Mouse (Mus musculus) cerebral cortex, adult 2 months (tissue): ENCODE results near the gene Atp6v1c2.

Experiments
- WGBS: fragments of 180-500 bp; shearing (Covaris S2); methylation state at CpG from one replicate; pipeline ENCODE4 v1.1.7; 2018; 5-methylcytosine and 5-hydroxymethylcytosine counted together

The Atp6v1c2 gene

DNA sequence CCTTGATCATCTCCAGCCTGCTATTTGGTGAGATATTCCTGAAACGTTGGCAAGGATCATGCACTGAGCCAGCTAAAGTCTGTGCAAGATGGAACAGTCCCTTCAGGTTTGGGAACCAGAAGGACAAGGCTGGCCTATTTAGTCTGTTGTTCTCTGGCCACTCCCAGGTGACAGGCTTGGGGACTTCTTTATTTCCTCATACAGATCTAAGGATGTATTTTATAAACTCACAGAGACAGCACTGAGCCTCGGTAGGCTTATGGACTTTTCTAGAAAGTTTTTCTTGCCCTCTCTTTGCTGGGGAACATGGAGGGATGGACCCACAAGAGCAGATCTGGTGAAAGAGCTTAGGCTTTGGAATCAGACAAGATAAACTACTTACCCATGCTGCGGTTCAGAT, at the start of gene Atp6v1c2:
Gene Atp6v1c2, minus strand, starts transcription at position 101 of the 400 bp plus-strand sequence.
- WGBS: 82% methylated on average over 3 of the region's 3 CpGs

DNA sequence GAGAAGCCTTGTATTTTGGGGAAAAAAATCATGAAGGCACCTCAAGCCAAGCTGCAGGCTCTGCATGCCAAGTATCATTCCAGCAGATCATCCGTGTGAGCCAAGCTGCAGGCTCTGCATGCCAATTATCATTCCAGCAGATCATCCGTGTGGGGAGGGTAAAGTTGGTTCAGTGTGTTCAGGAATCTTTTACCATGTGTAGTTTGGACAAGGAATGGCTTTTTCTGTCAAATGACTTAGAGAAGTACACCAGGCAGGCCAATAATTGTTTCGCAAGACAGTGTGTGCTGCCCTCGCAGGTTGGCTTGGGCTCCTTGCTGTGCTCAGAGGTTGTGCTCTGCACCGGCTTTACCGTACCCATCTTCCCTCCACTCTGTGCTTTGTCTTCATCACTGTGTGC, 47.4 kb upstream of the Atp6v1c2 start:
- 79% methylated on average over 6 of the region's 6 CpGs for WGBS

DNA sequence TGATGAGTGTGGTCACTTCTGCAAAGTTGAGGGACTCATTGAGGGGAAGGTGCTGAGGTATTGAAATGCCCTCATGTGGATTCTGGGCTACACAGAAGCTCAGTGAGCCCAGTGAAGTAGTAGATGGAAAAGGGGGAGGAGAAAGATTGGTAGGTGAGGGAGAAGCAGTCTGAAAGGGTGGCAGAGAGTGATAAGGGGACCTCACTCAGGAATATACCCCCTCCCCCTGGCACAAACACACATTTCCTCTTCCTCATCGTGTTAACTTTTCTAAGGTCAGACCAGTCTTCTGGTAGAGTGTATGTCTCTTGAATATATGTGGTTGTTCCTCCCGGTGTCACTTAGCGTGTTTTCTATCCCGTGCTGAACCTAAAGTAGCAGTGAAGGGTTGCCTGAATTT, 46.1 kb upstream of the Atp6v1c2 start:
- WGBS: 90% methylated on average over 4 of the region's 4 CpGs

DNA sequence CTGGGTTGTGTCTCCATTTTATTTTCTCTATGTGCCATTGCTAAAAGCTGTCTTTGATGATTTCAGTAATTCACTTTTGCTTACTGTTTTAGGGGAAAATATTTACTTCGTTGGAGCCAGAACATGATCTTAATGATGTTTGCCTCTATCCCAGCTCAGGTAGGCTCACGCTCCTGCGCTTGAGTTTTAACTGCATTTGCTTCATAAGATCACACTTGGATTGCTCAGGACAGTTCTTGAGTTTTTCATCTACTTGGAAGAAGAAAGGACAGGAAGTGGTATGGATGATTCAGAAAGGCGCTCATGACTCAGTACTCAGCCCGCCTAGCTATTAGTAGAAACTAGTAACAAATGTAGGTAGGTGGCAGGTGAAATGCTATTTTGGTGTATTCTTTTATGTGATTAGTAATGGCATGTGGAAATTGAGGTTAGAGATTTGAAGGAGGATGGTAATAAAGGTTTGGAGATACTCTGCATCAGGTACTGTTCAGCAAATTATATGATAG, 44.4 kb upstream of the Atp6v1c2 start:
- WGBS: 80% methylated on average over 5 of the region's 5 CpGs

DNA sequence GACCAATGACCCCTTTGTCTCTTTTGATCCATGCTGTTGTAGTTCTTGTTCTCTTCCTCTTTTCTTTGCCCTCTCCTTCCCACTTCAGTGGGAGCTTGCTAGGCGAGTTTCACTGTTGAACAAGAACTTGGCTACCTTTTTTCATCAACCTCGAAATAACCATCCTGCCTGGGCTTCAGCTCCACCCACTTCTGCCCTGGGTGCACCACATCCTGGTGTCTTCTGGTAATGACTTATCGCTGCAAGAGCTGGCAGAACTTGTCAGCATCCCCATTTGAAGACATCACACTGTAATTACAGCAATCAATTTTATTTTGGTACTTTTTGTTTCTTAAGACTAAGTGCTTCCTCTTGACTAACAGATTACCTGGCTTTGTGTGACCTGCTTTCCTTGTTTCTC, 43.5 kb upstream of the Atp6v1c2 start:
- 77% methylated on average over 3 of the region's 3 CpGs for WGBS

DNA sequence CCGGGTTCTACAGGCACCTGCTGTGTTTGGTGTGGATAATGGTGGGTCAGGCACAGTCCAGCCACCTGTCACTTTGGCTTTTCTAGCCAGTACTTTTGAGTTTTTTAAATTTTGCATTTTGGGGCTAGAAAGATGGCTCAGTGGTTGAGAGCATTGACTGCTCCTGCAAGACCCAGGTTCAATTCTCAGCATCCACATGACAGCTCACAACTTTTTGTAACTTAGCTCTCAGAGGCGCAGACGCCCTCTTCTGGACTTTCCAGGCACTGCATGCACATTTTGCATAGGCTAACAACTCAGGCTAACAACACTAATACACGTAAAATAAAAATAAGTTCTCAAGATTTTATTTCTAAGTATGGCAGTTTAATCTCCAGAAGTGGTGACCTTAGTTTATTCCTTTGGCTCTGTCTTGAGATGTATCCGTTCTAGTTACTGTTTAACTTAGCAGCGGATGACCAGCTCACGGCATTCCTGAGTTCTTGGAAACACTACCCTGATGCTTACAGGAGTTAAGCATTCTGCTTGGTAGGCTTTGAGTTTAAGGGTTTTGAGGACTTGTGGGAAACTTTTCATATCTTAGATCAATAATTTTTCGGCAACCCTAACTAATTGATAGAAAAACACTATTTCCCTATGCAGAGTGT, 42.6 kb upstream of the Atp6v1c2 start:
- WGBS: 93% methylated on average over 8 of the region's 8 CpGs

DNA sequence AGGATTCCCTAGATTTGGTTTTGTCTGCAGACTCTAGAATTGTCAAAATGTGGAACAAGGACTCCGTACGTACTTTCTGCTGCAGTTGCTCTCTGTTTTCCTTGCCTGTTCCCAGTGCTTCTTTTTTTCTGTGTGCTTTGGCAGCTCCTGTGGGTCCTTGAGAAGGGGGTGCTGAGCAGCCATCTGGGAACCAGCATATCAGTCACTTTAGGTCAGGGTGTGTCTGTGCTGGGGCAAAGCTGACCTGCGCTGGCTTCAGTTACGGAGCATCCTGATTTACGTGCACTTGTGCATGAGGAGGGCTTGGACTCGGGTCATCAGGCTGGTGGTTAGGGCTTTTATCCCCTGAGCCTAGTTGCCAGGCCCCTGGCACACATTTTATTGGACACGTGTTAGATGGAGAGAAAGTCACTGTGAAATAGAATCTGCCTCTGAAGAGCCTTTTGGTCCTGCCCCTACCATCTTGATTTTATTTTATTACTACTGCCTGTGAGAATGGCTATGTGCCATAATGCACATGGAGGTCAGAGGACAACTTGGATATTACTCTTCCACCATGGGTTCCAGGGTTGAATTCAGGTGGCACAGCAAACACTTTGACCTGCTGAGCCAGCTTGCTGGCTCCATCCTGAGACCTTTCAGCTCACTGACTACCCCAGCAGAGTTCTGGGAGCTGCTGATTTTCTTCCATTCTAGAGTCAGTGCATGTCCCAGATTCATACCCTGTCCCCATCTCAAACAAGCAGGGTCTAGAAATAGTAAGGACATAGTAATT, 40.6 kb upstream of the Atp6v1c2 start:
- WGBS: 83% methylated on average over 7 of the region's 7 CpGs

DNA sequence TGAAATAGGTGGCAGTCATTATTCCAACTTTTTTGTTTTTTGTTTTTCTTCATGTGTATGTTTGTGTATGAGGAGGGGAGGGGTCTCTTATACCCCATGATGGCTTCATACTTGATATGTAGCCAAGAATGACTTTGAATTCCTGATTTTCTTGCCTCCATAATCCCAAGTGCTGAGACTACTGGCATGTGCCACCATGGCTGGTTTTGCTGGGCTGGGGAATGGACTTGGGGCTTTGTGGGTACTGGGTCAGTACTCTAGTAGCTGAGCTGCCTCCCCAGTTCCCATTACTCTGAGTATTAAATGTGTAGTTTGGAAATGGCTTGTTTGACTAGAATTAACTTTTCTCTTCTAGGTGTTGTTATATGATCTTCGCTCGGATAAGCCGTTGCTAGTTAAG, 40.0 kb upstream of the Atp6v1c2 start:
- WGBS: 87% methylated on average over 3 of the region's 3 CpGs

DNA sequence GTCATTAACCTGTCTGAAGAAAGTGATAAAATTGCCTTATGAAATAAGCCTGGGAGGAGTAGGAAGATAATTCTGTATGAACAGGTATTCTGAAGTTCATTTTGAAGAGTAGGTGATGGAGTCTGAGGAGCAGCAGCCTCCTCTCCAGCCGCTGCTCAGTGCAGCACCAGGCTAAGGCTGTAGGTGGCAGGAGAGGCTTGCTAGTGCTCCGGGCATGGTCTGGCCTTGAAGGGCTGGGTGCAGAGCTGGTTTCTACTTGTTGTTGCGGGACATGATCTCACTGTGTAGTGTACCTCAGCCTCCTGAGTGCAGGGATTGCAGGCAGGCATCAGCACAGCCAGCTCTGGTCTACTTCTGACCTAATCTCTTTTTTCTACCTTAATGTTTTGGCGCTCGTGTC, 37.8 kb upstream of the Atp6v1c2 start:
- 52% methylated on average over 5 of the region's 5 CpGs for WGBS

DNA sequence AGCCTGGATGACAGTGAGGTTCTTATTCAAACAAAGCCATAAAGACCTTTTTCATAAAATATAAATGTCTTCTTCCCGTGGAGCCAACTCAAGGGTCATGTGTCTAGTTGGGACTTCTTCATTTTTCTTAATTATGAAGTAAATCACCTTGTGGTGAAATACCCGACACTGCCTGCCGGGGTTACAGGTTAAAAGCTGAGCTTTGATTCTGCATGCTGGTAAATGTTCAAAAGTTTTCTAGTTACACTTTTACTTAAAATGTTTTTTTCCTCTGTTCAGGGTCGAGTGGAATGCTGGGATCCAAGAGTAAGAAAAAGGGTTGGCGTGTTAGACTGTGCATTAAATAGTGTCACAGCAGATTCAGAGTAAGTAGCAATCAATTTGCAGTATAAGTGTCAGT, 33.2 kb upstream of the Atp6v1c2 start:
- WGBS: 91% methylated on average over 5 of the region's 5 CpGs

DNA sequence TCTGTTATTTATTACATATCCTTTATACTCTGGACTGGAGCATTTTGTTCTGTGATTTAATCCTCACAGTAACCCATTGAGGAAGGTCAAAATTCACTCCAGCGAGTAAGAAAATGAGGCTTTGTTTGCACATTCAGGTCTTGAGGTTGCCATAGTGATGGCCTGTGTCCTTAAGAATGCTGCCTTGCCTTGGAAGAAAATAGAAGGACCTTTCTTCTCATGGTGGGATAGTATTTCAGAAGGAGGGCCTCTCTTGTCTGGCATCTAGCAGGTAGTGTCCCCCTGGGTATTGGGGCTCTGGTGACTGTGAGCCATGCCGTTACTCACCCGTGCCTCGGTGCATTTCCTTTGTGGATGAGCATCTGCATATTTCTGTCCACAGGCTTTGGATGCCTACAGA, 31.5 kb upstream of the Atp6v1c2 start:
- 49% methylated on average over 4 of the region's 4 CpGs for WGBS

DNA sequence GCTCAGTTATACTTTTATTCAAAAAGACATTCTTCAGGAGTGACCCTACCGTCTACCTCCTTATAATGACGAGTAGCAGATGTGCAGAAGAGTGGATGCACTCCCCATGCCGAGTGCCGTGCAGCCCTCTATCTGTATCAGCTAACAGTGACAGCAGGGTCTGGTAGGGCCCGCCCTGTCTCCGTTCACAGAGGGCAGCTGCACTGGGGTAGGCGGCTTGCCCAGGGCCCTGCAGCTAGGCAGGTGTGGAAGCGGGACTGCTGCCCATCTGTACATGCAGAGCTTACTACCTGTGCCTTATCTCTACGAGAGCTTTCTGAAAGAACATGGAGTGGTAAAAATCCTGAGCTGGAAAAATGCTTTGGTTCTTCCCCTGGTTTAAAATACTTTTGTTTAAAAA, 30.9 kb upstream of the Atp6v1c2 start:
- 56% methylated on average over 9 of the region's 9 CpGs for WGBS

DNA sequence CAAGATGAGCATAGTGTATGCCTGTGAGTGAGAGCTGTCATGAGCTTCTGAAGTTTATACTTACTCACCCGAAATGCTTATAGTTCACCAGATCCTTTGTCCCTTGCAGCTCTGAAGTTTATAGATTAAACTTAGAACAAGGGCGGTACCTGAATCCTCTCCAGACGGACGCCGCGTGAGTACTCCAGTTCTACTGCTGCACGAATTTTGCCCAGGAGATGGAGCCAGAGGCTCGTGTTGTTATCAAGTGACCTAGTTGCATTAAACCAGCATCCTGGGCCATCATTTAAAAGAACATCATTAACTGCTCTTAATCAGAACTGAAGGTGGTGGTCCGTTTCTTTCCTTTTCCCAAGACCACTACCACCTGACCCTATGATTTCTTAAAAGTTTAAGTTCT, 29.8 kb upstream of the Atp6v1c2 start:
- WGBS: 66% methylated on average over 9 of the region's 9 CpGs

DNA sequence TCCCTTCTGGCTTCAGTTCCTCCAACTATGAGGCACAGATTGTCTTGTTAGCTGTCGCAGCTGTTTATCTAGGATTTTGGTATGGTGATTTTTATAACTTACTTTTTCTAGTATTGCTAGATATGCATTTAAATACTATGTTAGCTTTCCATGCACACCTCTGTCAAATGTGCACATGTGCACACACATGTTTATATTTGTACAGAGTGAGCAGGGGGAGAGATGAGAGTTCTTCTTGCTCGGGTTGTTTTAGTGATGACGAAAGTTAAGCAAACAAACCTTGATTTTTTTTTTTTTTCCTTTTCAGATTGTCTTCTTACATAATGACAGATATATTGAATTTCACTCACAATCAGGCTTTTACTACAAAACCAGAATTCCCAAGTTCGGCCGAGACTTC, 28.6 kb upstream of the Atp6v1c2 start:
- 90% methylated on average over 5 of the region's 5 CpGs for WGBS

DNA sequence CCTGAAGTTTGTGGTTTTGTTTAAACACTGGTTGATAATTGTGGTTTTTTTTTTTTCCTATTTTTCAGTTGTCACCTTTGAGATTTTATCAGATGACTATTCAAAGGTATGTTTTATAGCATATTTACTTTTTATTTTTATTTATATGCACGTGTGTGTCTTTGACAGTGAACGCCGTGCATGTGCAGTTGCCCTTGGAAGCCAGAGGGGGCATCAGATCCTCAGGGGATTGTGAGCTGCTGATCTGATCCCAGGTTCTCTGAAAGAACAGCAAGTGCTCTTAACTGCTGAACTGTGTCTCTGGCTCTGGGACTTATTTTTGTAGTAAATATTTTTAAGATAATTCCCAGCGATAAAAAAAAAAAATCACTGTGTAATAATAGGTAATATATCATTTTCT, 27.7 kb upstream of the Atp6v1c2 start:
- WGBS: 85% methylated on average over 4 of the region's 4 CpGs

DNA sequence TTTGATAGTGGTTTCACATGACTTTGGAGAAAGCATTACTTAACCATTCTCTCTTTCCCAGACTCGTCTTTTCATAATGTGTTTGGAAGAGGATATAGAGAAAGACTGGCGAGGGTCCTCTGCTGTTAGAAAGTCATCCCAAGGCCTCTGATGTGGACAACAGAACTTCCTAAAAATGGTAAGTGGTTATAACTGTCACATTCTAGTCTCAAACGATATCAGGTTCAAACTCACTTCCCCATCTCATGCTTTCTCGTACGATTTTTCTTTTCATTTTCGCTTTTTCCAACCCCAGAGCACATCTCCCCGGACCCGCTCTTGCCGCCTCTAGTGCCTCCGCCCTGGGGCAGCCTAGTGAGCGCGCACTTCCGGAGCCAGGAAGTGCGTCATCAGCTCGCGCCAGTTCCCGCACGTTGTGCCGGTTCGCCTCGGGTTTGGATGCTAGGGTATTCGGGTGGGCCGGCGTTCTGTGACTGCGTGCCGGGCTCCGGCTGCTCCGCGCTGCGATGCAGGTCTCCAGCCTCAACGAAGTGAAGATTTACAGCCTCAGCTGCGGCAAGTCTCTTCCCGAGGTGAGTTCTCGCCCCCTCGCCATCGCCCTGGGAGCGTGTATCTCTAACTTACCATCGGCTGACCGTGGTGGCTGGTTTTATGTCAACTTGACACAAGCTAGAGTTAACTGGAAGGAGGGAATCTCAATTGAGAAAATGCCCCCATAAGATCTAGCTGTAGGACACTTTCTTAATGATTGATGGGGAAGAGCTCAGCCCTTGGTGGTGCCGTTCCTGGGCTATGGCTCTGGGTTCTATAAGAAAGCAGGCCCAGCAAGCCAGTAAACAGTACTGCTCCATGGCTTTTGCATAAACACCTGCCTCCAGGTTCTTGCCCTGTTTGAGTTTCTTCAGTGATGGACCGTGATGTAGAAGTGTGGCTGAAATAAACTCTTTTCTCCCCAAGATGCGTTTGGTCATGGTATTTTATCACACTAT, 19.2 kb upstream of the Atp6v1c2 start, which contains the start of gene Nol10:
Gene Nol10, plus strand, starts transcription at position 411 of the 989 bp plus-strand sequence.
- WGBS: under 1% methylated on average over 42 of the region's 42 CpGs

DNA sequence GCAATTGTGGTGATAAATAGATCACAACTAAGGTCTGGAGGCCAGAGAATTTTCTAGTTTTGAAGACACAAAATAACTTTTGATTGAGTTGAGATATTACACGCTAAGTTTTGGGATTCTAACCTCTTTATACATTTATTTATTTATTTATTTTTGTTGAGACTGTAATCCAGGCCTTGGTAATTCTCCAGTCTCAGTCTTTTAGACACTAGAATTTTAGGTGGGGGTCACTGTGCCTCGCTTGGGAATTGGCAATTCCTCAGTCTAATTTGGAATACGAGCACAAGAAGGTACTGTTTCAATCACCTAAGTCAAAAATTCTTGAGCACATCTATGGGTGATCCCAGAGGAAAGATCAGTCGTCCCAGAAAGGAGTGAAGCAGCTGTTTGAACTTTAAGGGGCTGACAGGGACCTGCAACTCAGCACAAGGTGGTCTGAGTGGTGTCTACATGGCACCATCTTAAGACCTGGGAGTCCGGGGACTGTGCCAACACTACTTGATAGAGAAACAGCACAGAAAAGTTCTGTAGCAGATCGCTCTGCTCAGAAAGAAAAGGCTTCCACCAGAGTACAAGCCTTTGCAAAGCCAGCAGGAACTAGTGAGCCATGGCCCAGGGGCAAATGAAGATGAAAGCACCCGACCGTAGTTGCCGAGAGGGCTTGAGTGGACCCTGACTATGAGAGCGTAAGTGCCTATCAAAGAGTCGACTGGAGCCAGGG, 18.3 kb upstream of the Atp6v1c2 start:
- WGBS: 32% methylated on average over 11 of the region's 11 CpGs

DNA sequence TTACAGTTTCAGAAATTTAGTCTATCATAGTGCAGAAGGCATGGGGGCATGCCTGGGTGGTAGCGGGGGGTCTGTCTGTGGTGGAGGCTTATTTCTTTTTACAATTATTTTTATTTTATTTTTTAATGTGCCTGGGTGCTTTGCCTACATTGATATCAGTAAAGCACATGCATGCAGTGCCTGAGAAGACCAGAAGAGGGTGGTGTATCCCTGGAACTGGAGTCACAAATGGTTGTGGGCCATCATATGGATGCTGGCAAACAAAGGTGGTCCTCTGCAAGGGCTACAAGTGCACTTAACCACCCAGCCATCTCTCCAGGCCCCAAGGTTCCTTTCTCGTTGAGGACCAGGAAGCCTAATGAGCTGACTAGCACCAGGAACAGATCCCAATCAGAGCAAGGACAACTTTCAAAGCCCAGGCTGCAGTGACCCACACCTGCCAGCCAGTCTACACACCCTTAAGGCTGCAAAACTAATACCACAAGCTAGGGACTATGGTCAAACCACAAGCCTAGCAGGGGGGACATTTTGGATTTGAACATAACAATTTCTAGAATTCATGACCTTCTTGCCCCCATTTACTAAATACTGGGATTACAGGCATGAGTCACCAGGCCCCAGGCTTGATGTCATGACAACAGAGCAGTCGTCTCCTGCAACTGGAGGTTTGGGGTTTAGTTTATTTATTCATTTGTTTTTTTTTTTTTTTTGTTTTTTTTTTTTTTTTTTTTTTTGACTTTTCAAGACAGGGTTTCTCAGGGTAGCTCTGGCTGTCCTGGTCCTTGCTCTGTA, 10.2 kb upstream of the Atp6v1c2 start:
- 74% methylated on average over 3 of the region's 3 CpGs for whole genome bisulfite sequencing

DNA sequence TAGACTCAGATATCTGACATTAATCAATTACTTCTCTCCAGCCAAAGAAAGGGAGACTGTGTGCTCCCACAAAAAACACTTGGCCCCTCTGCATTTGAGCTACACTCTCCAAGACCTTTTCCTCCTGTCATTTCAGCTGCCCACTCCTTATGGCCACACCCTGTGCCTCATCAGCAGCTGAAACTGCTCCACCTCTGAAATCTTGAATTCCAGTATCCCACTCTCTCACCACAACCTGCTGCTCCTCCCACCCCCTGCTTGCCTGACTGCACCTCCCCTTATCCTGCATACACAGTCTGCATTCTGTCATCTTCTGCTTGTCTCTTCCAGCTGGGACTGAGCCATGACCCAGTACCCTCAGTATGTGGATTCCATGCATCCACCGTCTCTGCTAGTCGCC, 9.2 kb upstream of the Atp6v1c2 start:
- 71% methylated on average over 2 of the region's 2 CpGs for WGBS

DNA sequence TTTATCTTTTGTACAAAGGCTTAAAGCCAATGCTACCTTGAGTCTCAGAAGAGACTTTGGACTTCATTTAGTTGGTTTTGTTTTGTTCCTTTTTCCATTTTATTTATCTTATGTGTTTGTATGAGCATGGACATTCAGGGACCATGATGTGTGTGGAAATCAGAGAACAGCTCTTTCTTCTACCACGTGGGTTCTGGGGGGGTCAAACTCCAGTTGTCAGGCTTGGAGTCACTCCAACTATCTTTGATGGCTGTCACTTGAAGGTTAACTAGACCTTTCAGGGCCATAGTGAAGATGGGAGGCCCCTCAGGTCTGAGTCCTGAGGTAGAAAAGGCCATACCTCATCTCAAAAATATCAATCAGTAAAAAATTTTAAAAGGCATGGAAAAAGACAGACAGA, 4.3 kb upstream of the Atp6v1c2 start:
- 29% methylated on average over 1 of the region's 1 CpGs for WGBS
